Mouse (Mus musculus): ENCODE measurements around the gene Slc12a1.

DNA sequence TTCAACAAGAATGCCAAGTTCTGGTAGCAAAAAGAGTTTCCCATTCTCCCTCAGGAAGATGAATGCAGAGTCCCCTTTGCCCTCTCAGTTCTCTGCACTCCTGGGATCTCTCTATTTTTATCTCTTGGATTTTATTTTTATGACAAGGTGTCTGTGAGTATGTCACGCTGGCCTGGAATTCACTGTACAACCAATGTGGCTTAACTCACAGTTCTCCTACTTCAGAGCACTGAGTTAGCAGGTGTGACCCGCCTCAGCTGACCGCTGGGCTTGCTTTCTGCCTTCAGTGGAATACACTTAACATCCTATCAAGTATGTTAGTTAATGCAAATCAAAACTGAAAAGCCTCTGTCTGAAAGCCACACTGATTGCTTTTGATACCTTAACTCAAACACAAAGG, 67.0 kb downstream of the Slc12a1 start:
- TF ChIP-seq CTCF (IDR thresholded peaks at IDR 0.05; ENCODE audit: low read depth) (no peak), EP300 (IDR thresholded peaks at IDR 0.05; ENCODE audit: low read depth) (no peak)
